Mouse (Mus musculus) C2C12 (cell line): ENCODE measurements around the gene Bace1.

Experiments used
- CEBPB ChIP-seq: IDR thresholded peaks from one replicate; pipeline ENCODE4 v1.6.1; 2011; ENCODE audit warnings: low read depth, mild to moderate bottlenecking, control low read depth, moderate library complexity
- CTCF ChIP-seq: IDR thresholded peaks from one replicate; pipeline ENCODE4 v1.5.1; 2011; ENCODE audit not compliant: control insufficient read depth, insufficient read depth, insufficient read length
- MAX ChIP-seq: IDR thresholded peaks from one replicate; pipeline ENCODE4 v1.6.1; 2011; ENCODE audit warnings: mild to moderate bottlenecking, control low read depth
- MYOD1 ChIP-seq: IDR thresholded peaks from one replicate; pipeline ENCODE4 v1.6.1; 2011; ENCODE audit warnings: low read depth; ENCODE audit not compliant: control insufficient read depth, insufficient read length
- USF1 ChIP-seq: IDR thresholded peaks from one replicate; pipeline ENCODE4 v1.6.1; 2011; ENCODE audit warnings: low read depth, mild to moderate bottlenecking, control low read depth, moderate library complexity

GRCm38 (mm10) chr9:45869181-45869580, 30.8 kb downstream of the Bace1 start:
- TF ChIP-seq CTCF, result no peak
- TF ChIP-seq CEBPB, result no peak
- no peak for TF ChIP-seq USF1
- TF ChIP-seq MYOD1, result no peak
- no peak for TF ChIP-seq MAX
